ENCODE assay signal across 20 mouse cellular contexts in the genomic region with DNA sequence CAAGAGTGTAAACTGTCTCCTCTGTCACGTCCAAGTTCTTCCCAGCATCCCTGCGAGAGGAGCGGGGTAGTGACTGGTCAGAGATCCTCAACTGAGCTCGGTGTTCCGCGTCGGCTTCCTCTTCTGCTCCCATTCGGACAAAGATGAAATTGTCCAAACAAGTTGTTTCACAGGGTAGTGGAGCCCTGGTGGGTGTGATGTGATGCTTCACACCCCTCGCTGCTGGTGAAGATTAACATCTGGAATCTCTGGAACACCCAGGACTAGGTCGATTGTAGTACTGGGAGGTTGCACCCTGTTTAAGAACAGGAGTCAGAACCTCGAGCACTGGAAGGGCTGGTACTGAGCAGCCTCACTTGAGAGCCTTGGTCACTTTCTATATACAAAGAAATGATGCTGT.
A peak's percentile ranks its signal among the peaks of the same experiment; 100 is the strongest.
DNase-seq lines count a peak whose midpoint lies in the region; ATAC-seq and TF ChIP-seq lines count a peak whose summit lies in the region.
"Had no signal": no experiment of that assay in that cellular context is flagged by ENCODE, and none has a peak within 500 bp of the region (broad histone marks: within the 10 kb centered on the region; RNA-seq: fewer than 3 reads in every experiment).

No protein-coding gene starts in this region.

- ATAC-seq in intestine, embryonic 16.5 days: peak; percentile 16; the same call in 1 of the 2 replicates
- ATAC-seq in intestine, embryonic 15.5 days: no peak
- ATAC-seq in lung, postnatal 0 days: peak; percentile 64
- ATAC-seq in stomach, embryonic 15.5 days (ENCODE audit: insufficient read depth, low FRiP score, low read depth): peak; percentile 44; the same call in 1 of the 2 replicates
- ATAC-seq: CD4-positive, CD25-positive, alpha-beta regulatory T cell, adult 4 months; forebrain, embryonic 13.5 days; inflammation-experienced regulatory T-cells, adult 6 months; midbrain, embryonic 15.5 days had no signal

- peak; percentile 27 for DNase-seq in gastrocnemius, adult 18-20 months (ENCODE audit: low spot score)
- DNase-seq in gastrocnemius, postnatal 10 days: no peak
- peak; percentile 42 for DNase-seq in lung, postnatal 0 days (ENCODE audit: low spot score)
- DNase-seq in yolk sac, embryonic 10.5 days (ENCODE audit: low spot score): no peak
- DNase-seq in cerebellum, postnatal 25 days: no peak
- DNase-seq: cerebellum, postnatal 10 days; thymus, adult 2 months had no signal

- TF ChIP-seq EP300 in lung, postnatal 0 days (IDR thresholded peaks at IDR 0.05): no peak; the same call in 1 of the 2 replicates

- WGBS in intestine, embryonic 16.5 days: 50% methylated on average over 11 of the region's 11 CpGs
- 56% methylated on average over 11 of the region's 11 CpGs for WGBS in intestine, embryonic 15.5 days
- 48% methylated on average over 11 of the region's 11 CpGs for WGBS in lung, postnatal 0 days
- 52% methylated on average over 11 of the region's 11 CpGs for WGBS in stomach, embryonic 15.5 days

- no peak overlapping the region for H3K4me2 ChIP-seq in intestine, embryonic 16.5 days (ENCODE audit: low read depth, low read length)
- H3K4me2 ChIP-seq in intestine, embryonic 15.5 days (replicated peaks): no peak overlapping the region
- no peak overlapping the region for H3K4me2 ChIP-seq in lung, postnatal 0 days (replicated peaks; ENCODE audit: low read depth, low read length)
- no peak overlapping the region for H3K4me2 ChIP-seq in stomach, embryonic 15.5 days
- H3K4me2 ChIP-seq: forebrain, embryonic 13.5 days; heart, embryonic 13.5 days; hindbrain, embryonic 12.5 days; limb, embryonic 13.5 days; midbrain, embryonic 15.5 days had no signal

- H3K9me3 ChIP-seq in intestine, embryonic 16.5 days (ENCODE audit: control insufficient read depth, low read length): no peaks in the 10 kb centered on the region
- no peaks in the 10 kb centered on the region for H3K9me3 ChIP-seq in intestine, embryonic 15.5 days
- H3K9me3 ChIP-seq in lung, postnatal 0 days (ENCODE audit: low read length): peaks cover 5% of the 10 kb centered on the region; the same call in 1 of the 2 replicates
- H3K9me3 ChIP-seq in stomach, embryonic 15.5 days: no peaks in the 10 kb centered on the region
- H3K9me3 ChIP-seq: G1E; midbrain, embryonic 15.5 days had no signal

- no peak overlapping the region for H3K9ac ChIP-seq in intestine, embryonic 16.5 days (ENCODE audit: low read depth, low read length)
- H3K9ac ChIP-seq in intestine, embryonic 15.5 days: no peak overlapping the region
- H3K9ac ChIP-seq in lung, postnatal 0 days (replicated peaks; ENCODE audit: low read depth): no peak overlapping the region
- no peak overlapping the region for H3K9ac ChIP-seq in stomach, embryonic 15.5 days
- H3K9ac ChIP-seq: forebrain, embryonic 13.5 days; heart, embryonic 13.5 days; hindbrain, embryonic 12.5 days; limb, embryonic 13.5 days; liver, embryonic 14.5 days; midbrain, embryonic 15.5 days had no signal

- peak; percentile 8; the same call in 1 of the 2 replicates for TF ChIP-seq CTCF in lung, postnatal 0 days (IDR thresholded peaks at IDR 0.05)

- H3K4me3 ChIP-seq in intestine, embryonic 16.5 days (ENCODE audit: low read length): no peak overlapping the region
- no peak overlapping the region for H3K4me3 ChIP-seq in intestine, embryonic 15.5 days (replicated peaks)
- H3K4me3 ChIP-seq in lung, postnatal 0 days (ENCODE audit: low read depth, low read length): no peak overlapping the region
- no peak overlapping the region for H3K4me3 ChIP-seq in stomach, embryonic 15.5 days (replicated peaks)
- H3K4me3 ChIP-seq: forebrain, embryonic 13.5 days; heart, embryonic 13.5 days; hindbrain, embryonic 12.5 days; limb, embryonic 13.5 days; megakaryocyte, embryonic 14.5 days; midbrain, embryonic 15.5 days had no signal

- no peaks in the 10 kb centered on the region for H3K27me3 ChIP-seq in intestine, embryonic 16.5 days (replicated peaks; ENCODE audit: control insufficient read depth, insufficient read depth, low read length)
- no peaks in the 10 kb centered on the region for H3K27me3 ChIP-seq in intestine, embryonic 15.5 days (replicated peaks)
- H3K27me3 ChIP-seq in lung, postnatal 0 days (replicated peaks; ENCODE audit: insufficient read depth, low read length): no peaks in the 10 kb centered on the region
- no peaks in the 10 kb centered on the region for H3K27me3 ChIP-seq in stomach, embryonic 15.5 days (replicated peaks)
- H3K27me3 ChIP-seq: forebrain, embryonic 13.5 days; heart, embryonic 13.5 days; hindbrain, embryonic 12.5 days; limb, embryonic 13.5 days; megakaryocyte, embryonic 14.5 days; midbrain, embryonic 15.5 days had no signal

- H3K27ac ChIP-seq in intestine, embryonic 16.5 days (ENCODE audit: low read length): no peak overlapping the region; the same call in 1 of the 2 replicates
- H3K27ac ChIP-seq in intestine, embryonic 15.5 days: no peak overlapping the region
- no peak overlapping the region for H3K27ac ChIP-seq in lung, postnatal 0 days (ENCODE audit: low read length)
- peak overlapping the region; percentile 78 for H3K27ac ChIP-seq in stomach, embryonic 15.5 days
- H3K27ac ChIP-seq: forebrain, embryonic 13.5 days; heart, embryonic 13.5 days; hindbrain, embryonic 12.5 days; liver, embryonic 14.5 days; midbrain, embryonic 15.5 days had no signal

- H3K4me1 ChIP-seq in intestine, embryonic 16.5 days (ENCODE audit: control insufficient read depth, insufficient read depth, low read length): 0 out of 2 replicates have a peak, but pooled peaks cover 4% of the 10 kb centered on the region
- H3K4me1 ChIP-seq in intestine, embryonic 15.5 days (replicated peaks): no peaks in the 10 kb centered on the region
- H3K4me1 ChIP-seq in lung, postnatal 0 days (ENCODE audit: insufficient read depth, low read depth, low read length): no peaks in the 10 kb centered on the region
- H3K4me1 ChIP-seq in stomach, embryonic 15.5 days: no peaks in the 10 kb centered on the region
- H3K4me1 ChIP-seq: forebrain, embryonic 13.5 days; heart, embryonic 13.5 days; megakaryocyte, embryonic 14.5 days; midbrain, embryonic 15.5 days had no signal

- H3K36me3 ChIP-seq in intestine, embryonic 16.5 days (ENCODE audit: control insufficient read depth, insufficient read depth, low read length): no peaks in the 10 kb centered on the region
- no peaks in the 10 kb centered on the region for H3K36me3 ChIP-seq in intestine, embryonic 15.5 days
- H3K36me3 ChIP-seq in lung, postnatal 0 days (ENCODE audit: insufficient read depth, low read length): no peaks in the 10 kb centered on the region
- no peaks in the 10 kb centered on the region for H3K36me3 ChIP-seq in stomach, embryonic 15.5 days
- H3K36me3 ChIP-seq: G1E; heart, embryonic 13.5 days; hindbrain, embryonic 12.5 days; limb, embryonic 13.5 days; midbrain, embryonic 15.5 days had no signal

Comparison
In these comparisons a context has a peak if more than half of its experiments do, and no peak if none do; other contexts are left out.
1. DNase-seq: peak in gastrocnemius, adult 18-20 months (single experiment) and lung, postnatal 0 days (single experiment); none in gastrocnemius, postnatal 10 days (single experiment), yolk sac, embryonic 10.5 days (single experiment) and cerebellum, postnatal 25 days (0 of 2).